Mouse (Mus musculus): ENCODE measurements around the gene Stab1. TPM values are rescaled to one million over a fixed set of nuclear protein-coding genes. Genes with fewer than 3 reads are reported as not detected.
A peak's percentile ranks its signal among the peaks of the same experiment; 100 is the strongest.

Gene Stab1
- 21.8 and 27.1 TPM in 2 replicates for polyA plus RNA-seq (2014; fragmentation: Nextera tagmentation; extraction: Ambion mirVana)

DNA sequence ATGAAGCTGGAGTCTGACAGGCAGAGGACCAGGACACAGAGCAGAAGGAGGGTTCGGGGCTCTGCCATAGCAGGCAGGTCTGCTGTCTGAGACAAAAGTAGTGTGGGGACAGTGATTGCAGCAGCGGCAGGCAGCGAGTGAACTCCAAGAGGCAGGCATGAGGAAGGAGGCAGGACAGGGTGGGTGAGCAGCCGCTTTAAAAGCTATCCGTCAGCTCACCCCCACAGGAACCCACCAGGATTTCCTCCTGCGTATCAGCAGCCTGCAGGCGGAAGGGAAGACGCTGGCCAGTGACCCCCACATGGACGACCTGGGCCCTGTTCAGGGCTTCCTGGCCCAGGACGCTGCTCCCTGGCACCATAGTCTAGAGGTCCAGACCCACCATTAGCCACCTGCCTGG lies at the start of gene Stab1:
TSS of gene Stab1 (minus strand) at position 217 of the 400 bp plus-strand sequence.
- no peak for DNase-seq (ENCODE audit: low spot score)
- no peak within 1 kb of the TSS for H3K9ac ChIP-seq (ENCODE audit: low read length)
- H3K9me3 ChIP-seq (ENCODE audit: control insufficient read depth, low read length) = no peaks in the 10 kb centered on the region
- H3K4me2 ChIP-seq (ENCODE audit: low read depth, low read length, severe bottlenecking) = no peak within 1 kb of the TSS
- H3K27me3 ChIP-seq (ENCODE audit: control insufficient read depth, insufficient read depth, low read length) = no peaks in the 10 kb centered on the region
- H3K4me3 ChIP-seq (ENCODE audit: low read depth, low read length) = no peak within 1 kb of the TSS
- H3K36me3 ChIP-seq (ENCODE audit: control insufficient read depth, insufficient read depth, low read length) = peaks cover 28% of the 10 kb centered on the region
- 58% methylated on average over 10 of the region's 10 CpGs for WGBS
- ATAC-seq (replicated peaks; ENCODE audit: low FRiP score) = no peak
- no peaks in the 10 kb centered on the region for H3K4me1 ChIP-seq (replicated peaks; ENCODE audit: control insufficient read depth, insufficient read depth, low read length)
- no peak within 1 kb of the TSS for H3K27ac ChIP-seq (ENCODE audit: low read depth, low read length)

DNA sequence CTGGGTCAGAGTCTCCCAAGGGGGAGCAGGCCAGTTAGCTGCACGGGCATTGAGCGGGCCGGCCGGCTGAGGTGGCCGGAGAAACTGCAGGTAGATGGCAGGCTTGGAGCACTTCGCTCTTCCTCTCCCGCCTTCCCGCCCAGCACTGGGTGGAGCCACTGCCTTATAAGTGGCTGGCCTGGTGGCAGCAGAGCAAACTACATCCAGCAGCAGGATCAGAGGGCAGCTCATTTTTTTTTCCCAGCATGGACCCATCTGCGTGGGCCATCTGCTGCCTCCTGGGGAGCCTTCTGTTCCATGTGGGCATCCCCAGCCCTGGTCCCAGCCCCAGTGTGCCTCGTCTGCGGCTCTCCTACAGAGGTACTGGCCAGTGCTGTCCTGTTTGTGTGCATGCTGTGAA lies 49.2 kb upstream of the Stab1 start, which contains the start of gene Sema3g:
TSS of gene Sema3g (plus strand) at position 195 of the 400 bp plus-strand sequence.
- peak; percentile 63 for ATAC-seq (replicated peaks; ENCODE audit: low FRiP score)
- 10% methylated on average over 11 of the region's 11 CpGs for WGBS
- H3K4me2 ChIP-seq (ENCODE audit: low read depth, low read length, severe bottlenecking) = no peak within 1 kb of the TSS; the same call in 1 of the 2 replicates
- no peaks in the 10 kb centered on the region for H3K27me3 ChIP-seq (ENCODE audit: control insufficient read depth, insufficient read depth, low read length)
- no peaks in the 10 kb centered on the region for H3K9me3 ChIP-seq (ENCODE audit: control insufficient read depth, low read length)
- H3K9ac ChIP-seq (ENCODE audit: low read length) = peak within 1 kb of the TSS; percentile 27; the same call in 1 of the 2 replicates
- no peaks in the 10 kb centered on the region for H3K36me3 ChIP-seq (ENCODE audit: control insufficient read depth, insufficient read depth, low read length)
- no peak within 1 kb of the TSS for H3K27ac ChIP-seq (ENCODE audit: low read depth, low read length)
- peak; percentile 68 for DNase-seq (ENCODE audit: low spot score)
- H3K4me1 ChIP-seq (replicated peaks; ENCODE audit: control insufficient read depth, insufficient read depth, low read length) = 0 out of 2 replicates have a peak, but pooled peaks cover 2% of the 10 kb centered on the region
- no peak within 1 kb of the TSS for H3K4me3 ChIP-seq (ENCODE audit: low read depth, low read length)

DNA sequence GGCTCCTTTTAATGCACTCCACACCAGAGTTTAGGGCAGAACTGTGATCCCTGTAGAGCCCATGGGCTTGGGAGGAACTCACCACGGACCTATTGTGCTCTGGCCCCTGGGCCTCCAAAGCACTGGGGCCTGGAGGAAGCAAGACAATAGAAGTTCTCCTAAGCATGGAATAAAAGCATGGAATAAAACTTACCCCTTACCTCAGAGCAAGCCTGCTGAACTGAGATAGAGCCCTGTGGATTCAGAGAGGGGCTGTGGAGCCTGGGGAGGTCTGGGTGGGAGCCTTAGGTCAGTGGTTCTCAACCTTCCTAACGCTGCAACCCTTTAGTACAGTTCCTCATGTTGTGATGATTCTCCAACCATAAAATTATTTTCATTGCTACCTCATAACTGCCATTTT lies 48.4 kb upstream of the Stab1 start, which contains the start of gene Nisch:
TSS of gene Nisch (minus strand) at position 101 of the 400 bp plus-strand sequence.
- no peak within 1 kb of the TSS for H3K27ac ChIP-seq (ENCODE audit: low read depth, low read length)
- H3K9ac ChIP-seq (ENCODE audit: low read length) = peak within 1 kb of the TSS; percentile 27
- no peak within 1 kb of the TSS for H3K4me3 ChIP-seq (ENCODE audit: low read depth, low read length)
- no peak for DNase-seq (ENCODE audit: low spot score)
- 55% methylated on average over 2 of the region's 2 CpGs for WGBS
- H3K9me3 ChIP-seq (ENCODE audit: control insufficient read depth, low read length) = no peaks in the 10 kb centered on the region
- no peaks in the 10 kb centered on the region for H3K27me3 ChIP-seq (ENCODE audit: control insufficient read depth, insufficient read depth, low read length)
- H3K4me2 ChIP-seq (ENCODE audit: low read depth, low read length, severe bottlenecking) = no peak within 1 kb of the TSS; the same call in 1 of the 2 replicates
- 0 out of 2 replicates have a peak, but pooled peaks cover 2% of the 10 kb centered on the region for H3K4me1 ChIP-seq (replicated peaks; ENCODE audit: control insufficient read depth, insufficient read depth, low read length)
- H3K36me3 ChIP-seq (ENCODE audit: control insufficient read depth, insufficient read depth, low read length) = no peaks in the 10 kb centered on the region
- no peak for ATAC-seq (replicated peaks; ENCODE audit: low FRiP score)

DNA sequence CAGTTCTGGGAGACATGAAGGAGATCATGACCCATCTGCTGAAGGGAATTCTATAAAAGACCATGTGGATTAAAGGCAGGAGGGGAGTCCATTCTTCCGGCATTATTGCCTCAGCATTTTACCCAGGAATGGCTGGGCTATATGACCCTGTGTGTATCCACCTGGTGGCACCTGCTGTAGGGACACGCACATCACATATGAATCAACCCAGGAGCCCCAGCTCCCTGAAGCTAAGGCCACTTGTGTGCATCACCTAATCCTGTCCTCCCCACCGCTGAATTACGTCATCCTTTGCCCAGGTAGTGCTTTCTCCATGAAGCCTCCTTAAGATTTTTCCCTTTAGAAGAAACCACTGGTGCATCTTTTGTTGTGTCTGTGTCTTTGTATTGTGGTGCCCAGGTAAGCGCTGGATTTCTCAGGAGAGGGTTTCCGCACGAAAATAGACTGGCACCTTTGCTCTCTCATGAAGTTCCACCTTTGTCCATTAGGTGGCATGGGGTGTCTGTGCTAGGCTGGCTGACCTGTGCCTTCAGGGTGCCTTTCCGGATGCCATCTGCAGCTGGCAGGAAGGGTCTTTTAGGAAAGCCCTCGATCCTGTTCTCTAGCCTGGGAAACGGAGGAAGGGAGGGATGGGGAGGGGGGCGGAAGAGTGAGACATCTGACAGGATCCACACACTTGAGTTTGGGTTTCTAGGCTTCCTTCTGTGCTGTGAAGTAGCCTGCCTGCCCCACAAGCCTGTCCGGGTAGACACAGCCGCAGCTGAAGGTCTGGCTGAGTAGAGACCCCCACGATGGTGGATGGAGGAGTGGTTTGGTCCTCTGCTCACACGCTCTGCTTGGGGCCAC lies 46.9 kb upstream of the Stab1 start:
- Histone ChIP-seq H3K9ac (ENCODE audit: low read length) (peak overlapping the region; percentile 8; the same call in 1 of the 2 replicates), H3K36me3 (ENCODE audit: control insufficient read depth, insufficient read depth, low read length) (no peaks in the 10 kb centered on the region), H3K4me1 (replicated peaks; ENCODE audit: control insufficient read depth, insufficient read depth, low read length) (0 out of 2 replicates have a peak, but pooled peaks cover 2% of the 10 kb centered on the region), H3K4me3 (ENCODE audit: low read depth, low read length) (no peak overlapping the region), H3K4me2 (ENCODE audit: low read depth, low read length, severe bottlenecking) (no peak overlapping the region), H3K27me3 (ENCODE audit: control insufficient read depth, insufficient read depth, low read length) (no peaks in the 10 kb centered on the region), H3K27ac (ENCODE audit: low read depth, low read length) (no peak overlapping the region), H3K9me3 (ENCODE audit: control insufficient read depth, low read length) (no peaks in the 10 kb centered on the region)
- WGBS = 34% methylated on average over 15 of the region's 15 CpGs
- ATAC-seq (replicated peaks; ENCODE audit: low FRiP score) (peak; percentile 61), DNase-seq (ENCODE audit: low spot score) (peak; percentile 78)

DNA sequence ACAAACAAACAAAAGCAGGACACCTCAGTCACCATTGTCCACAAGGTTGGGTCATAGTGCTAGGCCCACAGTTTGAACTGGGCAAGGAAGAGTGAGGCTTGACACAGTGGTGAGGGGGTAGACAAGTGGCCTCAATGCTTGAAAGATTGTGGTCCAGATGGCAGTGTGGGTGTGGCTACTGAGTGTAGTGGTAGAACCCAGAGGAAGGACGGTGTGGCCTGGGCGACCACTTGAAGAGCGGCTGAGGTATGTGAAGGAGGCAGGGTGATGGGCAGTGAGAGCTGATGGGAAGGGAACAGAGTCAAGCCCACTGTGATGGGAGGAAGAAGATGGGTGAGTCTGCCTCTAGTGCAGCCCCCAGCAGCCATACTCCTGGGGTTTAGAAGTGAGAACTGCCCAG lies 46.2 kb upstream of the Stab1 start:
- no peak overlapping the region for H3K27ac ChIP-seq (ENCODE audit: low read depth, low read length)
- H3K4me3 ChIP-seq (ENCODE audit: low read depth, low read length) = no peak overlapping the region
- H3K9me3 ChIP-seq (ENCODE audit: control insufficient read depth, low read length) = no peaks in the 10 kb centered on the region
- WGBS = 80% methylated on average over 3 of the region's 3 CpGs
- no peak overlapping the region for H3K4me2 ChIP-seq (ENCODE audit: low read depth, low read length, severe bottlenecking)
- DNase-seq (ENCODE audit: low spot score) (no peak), ATAC-seq (replicated peaks; ENCODE audit: low FRiP score) (no peak)
- no peaks in the 10 kb centered on the region for H3K36me3 ChIP-seq (ENCODE audit: control insufficient read depth, insufficient read depth, low read length)
- no peak overlapping the region for H3K9ac ChIP-seq (ENCODE audit: low read length)
- 0 out of 2 replicates have a peak, but pooled peaks cover 2% of the 10 kb centered on the region for H3K4me1 ChIP-seq (replicated peaks; ENCODE audit: control insufficient read depth, insufficient read depth, low read length)
- H3K27me3 ChIP-seq (ENCODE audit: control insufficient read depth, insufficient read depth, low read length) = no peaks in the 10 kb centered on the region

DNA sequence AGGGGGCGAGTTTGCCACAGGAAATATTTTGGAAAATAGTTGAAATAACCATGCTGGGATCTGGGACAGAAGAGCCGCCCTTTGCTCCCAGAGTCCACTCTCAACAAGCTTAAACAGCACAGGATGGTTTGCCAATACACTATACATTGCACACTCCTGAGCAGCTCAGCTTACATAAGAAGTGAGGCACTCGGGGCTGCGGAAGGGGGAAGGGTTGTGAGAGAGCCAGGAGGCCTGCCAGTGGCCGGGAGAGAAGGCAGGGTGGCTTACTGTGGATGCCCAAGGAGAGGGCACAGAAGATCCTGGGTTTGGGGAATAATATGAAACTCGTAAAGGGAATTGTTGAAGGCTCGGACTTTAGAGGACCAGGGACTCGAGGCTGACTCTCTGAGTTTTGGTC lies 45.4 kb upstream of the Stab1 start:
- Histone ChIP-seq H3K4me3 (ENCODE audit: low read depth, low read length) (no peak overlapping the region), H3K9ac (ENCODE audit: low read length) (no peak overlapping the region), H3K9me3 (ENCODE audit: control insufficient read depth, low read length) (no peaks in the 10 kb centered on the region), H3K27ac (ENCODE audit: low read depth, low read length) (no peak overlapping the region), H3K36me3 (ENCODE audit: control insufficient read depth, insufficient read depth, low read length) (no peaks in the 10 kb centered on the region), H3K27me3 (ENCODE audit: control insufficient read depth, insufficient read depth, low read length) (no peaks in the 10 kb centered on the region), H3K4me1 (replicated peaks; ENCODE audit: control insufficient read depth, insufficient read depth, low read length) (0 out of 2 replicates have a peak, but pooled peaks cover 2% of the 10 kb centered on the region), H3K4me2 (ENCODE audit: low read depth, low read length, severe bottlenecking) (no peak overlapping the region)
- DNase-seq (ENCODE audit: low spot score) (no peak), ATAC-seq (replicated peaks; ENCODE audit: low FRiP score) (no peak)
- WGBS = 71% methylated on average over 8 of the region's 8 CpGs

DNA sequence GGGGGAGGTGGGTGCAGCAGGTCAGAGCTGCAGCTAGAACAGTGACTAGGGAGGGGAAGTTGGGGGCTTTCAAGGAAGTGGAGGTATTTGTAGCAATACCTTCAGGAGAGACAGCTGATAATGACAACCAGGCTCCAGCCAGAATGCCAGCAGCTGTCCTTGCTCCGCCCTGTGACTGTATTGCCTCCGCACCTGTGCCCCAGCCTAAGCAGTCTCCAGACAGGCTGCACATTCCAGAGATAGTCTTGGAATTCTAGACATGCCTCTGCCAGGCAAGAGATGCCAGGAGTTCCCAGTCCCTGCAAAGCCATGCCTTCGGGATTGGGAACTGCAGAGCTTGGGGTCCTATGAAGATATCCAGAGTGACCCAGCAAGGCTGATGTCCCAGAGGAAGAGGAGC lies 44.1 kb upstream of the Stab1 start:
- DNase-seq (ENCODE audit: low spot score) (no peak), ATAC-seq (replicated peaks; ENCODE audit: low FRiP score) (no peak)
- no peaks in the 10 kb centered on the region for H3K9me3 ChIP-seq (ENCODE audit: control insufficient read depth, low read length)
- H3K4me1 ChIP-seq (replicated peaks; ENCODE audit: control insufficient read depth, insufficient read depth, low read length) = 0 out of 2 replicates have a peak, but pooled peaks cover 2% of the 10 kb centered on the region
- H3K9ac ChIP-seq (ENCODE audit: low read length) = no peak overlapping the region
- 78% methylated on average over 3 of the region's 3 CpGs for WGBS
- H3K4me3 ChIP-seq (ENCODE audit: low read depth, low read length) = no peak overlapping the region
- H3K4me2 ChIP-seq (ENCODE audit: low read depth, low read length, severe bottlenecking) = no peak overlapping the region
- H3K27me3 ChIP-seq (ENCODE audit: control insufficient read depth, insufficient read depth, low read length) = no peaks in the 10 kb centered on the region
- no peak overlapping the region for H3K27ac ChIP-seq (ENCODE audit: low read depth, low read length)
- no peaks in the 10 kb centered on the region for H3K36me3 ChIP-seq (ENCODE audit: control insufficient read depth, insufficient read depth, low read length)

DNA sequence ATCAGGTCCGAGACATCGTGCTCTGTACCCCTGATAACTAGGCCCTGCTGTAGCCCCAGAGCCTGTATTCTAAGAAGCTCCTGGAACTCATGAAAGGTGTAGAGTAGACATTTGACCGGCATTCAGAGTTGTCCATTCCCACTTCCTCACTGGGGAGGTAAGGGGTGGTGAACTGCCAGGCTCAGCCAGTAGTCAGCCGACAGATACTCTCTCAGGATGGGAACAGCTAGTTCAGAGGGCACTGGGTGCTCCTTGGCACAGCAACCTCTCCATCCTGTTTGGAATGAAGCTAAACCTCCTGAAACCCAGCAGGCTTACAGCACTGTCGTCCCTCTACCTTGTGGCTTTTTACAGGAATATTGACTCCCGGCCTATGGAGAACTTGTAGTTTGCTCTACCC lies 43.4 kb upstream of the Stab1 start:
- no peak overlapping the region for H3K4me2 ChIP-seq (ENCODE audit: low read depth, low read length, severe bottlenecking)
- no peaks in the 10 kb centered on the region for H3K36me3 ChIP-seq (ENCODE audit: control insufficient read depth, insufficient read depth, low read length)
- DNase-seq (ENCODE audit: low spot score) (no peak), ATAC-seq (replicated peaks; ENCODE audit: low FRiP score) (no peak)
- no peak overlapping the region for H3K9ac ChIP-seq (ENCODE audit: low read length)
- H3K27me3 ChIP-seq (ENCODE audit: control insufficient read depth, insufficient read depth, low read length) = no peaks in the 10 kb centered on the region
- 0 out of 2 replicates have a peak, but pooled peaks cover 2% of the 10 kb centered on the region for H3K4me1 ChIP-seq (replicated peaks; ENCODE audit: control insufficient read depth, insufficient read depth, low read length)
- 90% methylated on average over 6 of the region's 6 CpGs for WGBS
- no peaks in the 10 kb centered on the region for H3K9me3 ChIP-seq (ENCODE audit: control insufficient read depth, low read length)
- no peak overlapping the region for H3K4me3 ChIP-seq (ENCODE audit: low read depth, low read length)
- no peak overlapping the region for H3K27ac ChIP-seq (ENCODE audit: low read depth, low read length)

Measured in forebrain, embryonic 11.5 days (tissue).